Mouse (Mus musculus) lung, postnatal 0 days (tissue): ENCODE measurements around the gene Zfp748.

Source experiments
- CTCF ChIP-seq: IDR thresholded peaks from 2 replicates; pipeline ENCODE4 v1.5.1; 2016; ENCODE audit warnings: antibody characterized with exemption, mild to moderate bottlenecking
- EP300 ChIP-seq: IDR thresholded peaks from 2 replicates; pipeline ENCODE4 v1.6.1; 2016; ENCODE audit warnings: antibody characterized with exemption, mild to moderate bottlenecking, control low read depth

- TF ChIP-seq CTCF (no peak; the same call in 1 of the 2 replicates), EP300 (no peak)
Measured at GRCm38 (mm10) chr13:67525753-67526410, 27.7 kb downstream of the Zfp748 start, which contains the start of the genes Gm26965 and Zfp87.
